8 mouse cellular contexts compared by ENCODE assay signal in genomic region chr6:42325268-42325609, GRCm38 (mm10). TPM values are rescaled to one million over a fixed set of nuclear protein-coding genes. Genes with fewer than 3 reads are reported as not detected.
DNase-seq lines count a peak whose midpoint lies in the region; ATAC-seq lines count a peak whose summit lies in the region.

No protein-coding gene starts in this region.

- peak; percentile 21; the same call in 1 of the 2 replicates for ATAC-seq in intestine, embryonic 14.5 days (replicated peaks; ENCODE audit: low FRiP score, low TSS enrichment, low read depth)
- ATAC-seq in megakaryocyte-erythroid progenitor cell, adult 5-6 weeks (replicated peaks; ENCODE audit: low FRiP score, low TSS enrichment, poor library complexity, severe bottlenecking), result peak; percentile 63

- H3K27ac ChIP-seq in intestine, embryonic 14.5 days (ENCODE audit: low read depth), result no peak overlapping the region

- intact Hi-C loops in left cerebral cortex, postnatal 14 days (cut with DNase I), result loop anchor here (1.0 to 10.0 kb wide), 3 partner anchors 24 to 260 kb away; partner anchors contain the start of gene Zyx

- H3K4me1 ChIP-seq in intestine, embryonic 14.5 days (replicated peaks; ENCODE audit: control insufficient read depth, insufficient read depth, low read length), result peaks cover 7% of the 10 kb centered on the region; the same call in 1 of the 2 replicates

- peaks cover 51% of the 10 kb centered on the region for H3K27me3 ChIP-seq in intestine, embryonic 14.5 days (replicated peaks; ENCODE audit: control insufficient read depth, insufficient read depth, low read length)

- 3% methylated on average over 7 of the region's 7 CpGs for WGBS in intestine, embryonic 14.5 days

- no peak overlapping the region for H3K9ac ChIP-seq in intestine, embryonic 14.5 days (ENCODE audit: low read length)

- H3K9me3 ChIP-seq in intestine, embryonic 14.5 days (ENCODE audit: control insufficient read depth, low read length), result no peaks in the 10 kb centered on the region

- H3K4me3 ChIP-seq in intestine, embryonic 14.5 days (ENCODE audit: low read depth, low read length), result peak overlapping the region; percentile 56

- peak overlapping the region; percentile 91 for H3K4me2 ChIP-seq in intestine, embryonic 14.5 days (ENCODE audit: low read length)

- peak; percentile 63 to 91 for DNase-seq in adrenal gland, adult (ENCODE audit: inconsistent age in 2 of 2, low spot score in 1 of 2)
- DNase-seq in embryo, embryonic 10.5 days (ENCODE audit: low spot score), result peak; percentile 91
- DNase-seq in gastrocnemius, postnatal 25 days, result peak; percentile 63
- peak; percentile 94 for DNase-seq in intestine, embryonic 14.5 days (ENCODE audit: low spot score)
- peak; percentile 86 for DNase-seq in left cerebral cortex, postnatal 14 days (ENCODE audit: low spot score in 2 of 2)
- peak; percentile 80 for DNase-seq in right cerebral cortex, postnatal 14 days
- DNase-seq in urinary bladder, postnatal 36 days (ENCODE audit: low spot score in 2 of 2), result peak; percentile 78

- no peaks in the 10 kb centered on the region for H3K36me3 ChIP-seq in intestine, embryonic 14.5 days (ENCODE audit: control insufficient read depth, insufficient read depth, low read length)

RNA-seq across cellular contexts. Expression of gene Fam131b, which starts 0.8 kb away (rescaled TPM):
- total RNA-seq in gastrocnemius, postnatal 25 days (2021), result under 1 TPM; 0.41 to 0.54 TPM
- polyA plus RNA-seq in intestine, embryonic 14.5 days (2014; fragmentation: Nextera tagmentation; extraction: Ambion mirVana), result 0.30 and 0.32 TPM in 2 replicates
- total RNA-seq in left cerebral cortex, postnatal 14 days (2021), result 100 to 1,000 TPM; 118 to 121 TPM
- not detected in 2 replicates for total RNA-seq in megakaryocyte-erythroid progenitor cell, adult 5-6 weeks (2014; fragmentation: Nextera tagmentation)
- total RNA-seq in megakaryocyte-erythroid progenitor cell, adult 5-6 weeks (2017), result not detected in 2 replicates

RNA-seq across cellular contexts. Expression of gene Zyx, which starts 24.2 kb away (rescaled TPM):
- 10 to 100 TPM; 28.8 to 32.3 TPM for total RNA-seq in gastrocnemius, postnatal 25 days (2021)
- polyA plus RNA-seq in intestine, embryonic 14.5 days (2014; fragmentation: Nextera tagmentation; extraction: Ambion mirVana), result 112 and 115 TPM in 2 replicates
- total RNA-seq in left cerebral cortex, postnatal 14 days (2021), result 10 to 100 TPM; 51.8 to 60.0 TPM
- total RNA-seq in megakaryocyte-erythroid progenitor cell, adult 5-6 weeks (2014; fragmentation: Nextera tagmentation), result 43.6 and 51.9 TPM in 2 replicates
- 8.7 and 15.9 TPM in 2 replicates for total RNA-seq in megakaryocyte-erythroid progenitor cell, adult 5-6 weeks (2017)

RNA-seq across cellular contexts. Expression of gene Clcn1, which starts 38.8 kb away (rescaled TPM):
- 100 to 1,000 TPM; 105 to 116 TPM for total RNA-seq in gastrocnemius, postnatal 25 days (2021)
- 0.12 and 0.22 TPM in 2 replicates for polyA plus RNA-seq in intestine, embryonic 14.5 days (2014; fragmentation: Nextera tagmentation; extraction: Ambion mirVana)
- total RNA-seq in left cerebral cortex, postnatal 14 days (2021), result 1 to 10 TPM; 3.2 to 4.4 TPM
- total RNA-seq in megakaryocyte-erythroid progenitor cell, adult 5-6 weeks (2014; fragmentation: Nextera tagmentation), result not detected in 2 replicates
- total RNA-seq in megakaryocyte-erythroid progenitor cell, adult 5-6 weeks (2017), result not detected in 2 replicates

RNA-seq across cellular contexts. Expression of gene Epha1, which starts 47.8 kb away (rescaled TPM):
- under 1 TPM; 0.15 to 0.32 TPM for total RNA-seq in gastrocnemius, postnatal 25 days (2021)
- polyA plus RNA-seq in intestine, embryonic 14.5 days (2014; fragmentation: Nextera tagmentation; extraction: Ambion mirVana), result 2.5 and 2.6 TPM in 2 replicates
- under 1 TPM; 0.22 to 0.34 TPM for total RNA-seq in left cerebral cortex, postnatal 14 days (2021)
- not detected in 2 replicates for total RNA-seq in megakaryocyte-erythroid progenitor cell, adult 5-6 weeks (2014; fragmentation: Nextera tagmentation)
- total RNA-seq in megakaryocyte-erythroid progenitor cell, adult 5-6 weeks (2017), result not detected in 2 replicates

Comparison
In these comparisons a context has a peak if more than half of its experiments do, and no peak if none do; other contexts are left out.
1. RNA of gene Fam131b, which starts 0.8 kb away (total RNA-seq): 118 to 121 TPM in left cerebral cortex, postnatal 14 days; 0.41 to 0.54 TPM in gastrocnemius, postnatal 25 days and not detected in megakaryocyte-erythroid progenitor cell, adult 5-6 weeks; every median in the first group is over 10 times any median in the second.
2. RNA of gene Clcn1, which starts 38.8 kb away (total RNA-seq): 105 to 116 TPM in gastrocnemius, postnatal 25 days; 3.2 to 4.4 TPM in left cerebral cortex, postnatal 14 days and not detected in megakaryocyte-erythroid progenitor cell, adult 5-6 weeks; every median in the first group is over 10 times any median in the second.
3. Peak in every context shown above with its lines, with median percentiles within 50 percentile points of each other: DNase-seq.